Mouse (Mus musculus) neural tube, embryonic 15.5 days (tissue): ENCODE results near the gene Trmt6. TPM values are rescaled to one million over a fixed set of nuclear protein-coding genes. Genes with fewer than 3 reads are reported as not detected.

ENCODE experiments used
- ATAC-seq: fragments of 200-750 bp; cut with Nextera tagmentation; 2 replicates; pipeline ENCODE4 v1.8.0; 2017; ENCODE audit warnings: mild to moderate bottlenecking, moderate TSS enrichment, moderate library complexity; ENCODE audit not compliant: low FRiP score
- H3K27ac ChIP-seq: fragments of 300-500 bp; sonication (generic); replicated peaks from 2 replicates; pipeline ENCODE4 v1.5.1; 2015; ENCODE audit warnings: mild to moderate bottlenecking, inconsistent platforms
- H3K27me3 ChIP-seq: fragments of 300-500 bp; sonication (generic); replicated peaks from 2 replicates; pipeline ENCODE4 v1.6.1; 2015; ENCODE audit warnings: inconsistent platforms
- H3K36me3 ChIP-seq: fragments of 300-500 bp; sonication (generic); 2 replicates; pipeline ENCODE4 v1.6.1; 2015; ENCODE audit warnings: inconsistent platforms
- H3K4me1 ChIP-seq: fragments of 300-500 bp; sonication (generic); 2 replicates; pipeline ENCODE4 v1.6.1; 2015; ENCODE audit warnings: inconsistent platforms
- H3K4me2 ChIP-seq: fragments of 300-500 bp; sonication (generic); 2 replicates; pipeline ENCODE4 v1.6.1; 2015; ENCODE audit warnings: inconsistent platforms, mild to moderate bottlenecking, moderate library complexity
- H3K4me3 ChIP-seq: fragments of 300-500 bp; sonication (generic); replicated peaks from 2 replicates; pipeline ENCODE4 v1.5.1; 2015; ENCODE audit warnings: mild to moderate bottlenecking, inconsistent platforms
- H3K9ac ChIP-seq: fragments of 300-500 bp; sonication (generic); replicated peaks from 2 replicates; pipeline ENCODE4 v1.6.1; 2015; ENCODE audit warnings: mild to moderate bottlenecking, inconsistent platforms
- H3K9me3 ChIP-seq: fragments of 300-500 bp; sonication (generic); replicated peaks from 2 replicates; pipeline ENCODE4 v1.6.1; 2016; ENCODE audit warnings: inconsistent platforms
- WGBS: fragments of 180-500 bp; shearing (Covaris S2); methylation state at CpG from one replicate; pipeline ENCODE4 v1.1.7; 2015; ENCODE audit warnings: mixed read lengths; 5-methylcytosine and 5-hydroxymethylcytosine counted together
- polyA plus RNA-seq: library from polyadenylated mRNA; unstranded; fragments of >200 nt; fragmentation: Nextera tagmentation; extraction: Ambion mirVana; gene quantifications from 2 replicates; pipeline ENCODE4 v1.2.1, GENCODE M21; 2015

Gene Trmt6
- polyA plus RNA-seq = 19.4 and 20.9 TPM in 2 replicates

- Histone ChIP-seq H3K27ac (peak within 1 kb of the TSS; percentile 38; the same call in 1 of the 2 replicates), H3K4me2 (peak within 1 kb of the TSS; percentile 79), H3K27me3 (no peaks in the 10 kb centered on the region), H3K36me3 (peaks cover 12% of the 10 kb centered on the region), H3K4me1 (peaks cover 21% of the 10 kb centered on the region), H3K4me3 (peak within 1 kb of the TSS; percentile 61), H3K9me3 (no peaks in the 10 kb centered on the region), H3K9ac (peak within 1 kb of the TSS; percentile 57)
- under 1% methylated on average over 59 of the region's 59 CpGs for WGBS
- peak; percentile 100 for ATAC-seq
These were observed at the start of gene Trmt6, which contains the start of gene Mcm8 for GRCm38 (mm10) chr2:132815608-132816314. Trmt6 (minus strand) TSS chr2:132816055. Mcm8 (plus strand) TSS chr2:132816141.

- WGBS = 98% methylated on average over 2 of the region's 2 CpGs
- H3K9ac ChIP-seq = no peak overlapping the region
- H3K9me3 ChIP-seq = no peaks in the 10 kb centered on the region
- H3K4me2 ChIP-seq = no peak overlapping the region
- ATAC-seq = no peak
- no peak overlapping the region for H3K4me3 ChIP-seq
- no peaks in the 10 kb centered on the region for H3K4me1 ChIP-seq
- peaks cover 26% of the 10 kb centered on the region for H3K36me3 ChIP-seq
- no peak overlapping the region for H3K27ac ChIP-seq
- no peaks in the 10 kb centered on the region for H3K27me3 ChIP-seq
These were observed 47.5 kb upstream of the Trmt6 start for GRCm38 (mm10) chr2:132863325-132863724.

- Histone ChIP-seq H3K27me3 (no peaks in the 10 kb centered on the region), H3K9ac (no peak overlapping the region), H3K4me3 (no peak overlapping the region), H3K9me3 (no peaks in the 10 kb centered on the region), H3K4me2 (no peak overlapping the region), H3K4me1 (no peaks in the 10 kb centered on the region), H3K36me3 (peaks cover 19% of the 10 kb centered on the region), H3K27ac (no peak overlapping the region)
- WGBS = 94% methylated on average over 2 of the region's 2 CpGs
- ATAC-seq = no peak
These were observed 45.6 kb upstream of the Trmt6 start for GRCm38 (mm10) chr2:132861456-132861855.

GRCm38 (mm10) chr2:132860435-132860834, 44.6 kb upstream of the Trmt6 start:
- no peaks in the 10 kb centered on the region for H3K9me3 ChIP-seq
- H3K27me3 ChIP-seq = no peaks in the 10 kb centered on the region
- no peaks in the 10 kb centered on the region for H3K4me1 ChIP-seq
- H3K27ac ChIP-seq = no peak overlapping the region
- H3K36me3 ChIP-seq = peaks cover 13% of the 10 kb centered on the region
- no peak overlapping the region for H3K4me3 ChIP-seq
- H3K9ac ChIP-seq = no peak overlapping the region
- H3K4me2 ChIP-seq = no peak overlapping the region
- ATAC-seq = no peak

GRCm38 (mm10) chr2:132856333-132856732, 40.5 kb upstream of the Trmt6 start:
- no peaks in the 10 kb centered on the region for H3K4me1 ChIP-seq
- H3K4me3 ChIP-seq = no peak overlapping the region
- no peak for ATAC-seq
- H3K9me3 ChIP-seq = no peaks in the 10 kb centered on the region
- no peaks in the 10 kb centered on the region for H3K27me3 ChIP-seq
- H3K4me2 ChIP-seq = no peak overlapping the region
- H3K36me3 ChIP-seq = peaks cover 20% of the 10 kb centered on the region
- H3K27ac ChIP-seq = no peak overlapping the region
- H3K9ac ChIP-seq = no peak overlapping the region
- 78% methylated on average over 5 of the region's 5 CpGs for WGBS

- peaks cover 11% of the 10 kb centered on the region for H3K4me1 ChIP-seq
- H3K27ac ChIP-seq = no peak overlapping the region
- 94% methylated on average over 1 of the region's 1 CpGs for WGBS
- peaks cover 33% of the 10 kb centered on the region for H3K36me3 ChIP-seq
- ATAC-seq = no peak
- no peaks in the 10 kb centered on the region for H3K9me3 ChIP-seq
- H3K4me2 ChIP-seq = no peak overlapping the region
- no peak overlapping the region for H3K9ac ChIP-seq
- no peak overlapping the region for H3K4me3 ChIP-seq
- H3K27me3 ChIP-seq = no peaks in the 10 kb centered on the region
These were observed 37.2 kb upstream of the Trmt6 start for GRCm38 (mm10) chr2:132853051-132853450.

GRCm38 (mm10) chr2:132849141-132849540, 33.3 kb upstream of the Trmt6 start:
- peaks cover 31% of the 10 kb centered on the region for H3K36me3 ChIP-seq
- ATAC-seq = no peak
- H3K9ac ChIP-seq = no peak overlapping the region
- no peak overlapping the region for H3K4me3 ChIP-seq
- 80% methylated on average over 6 of the region's 6 CpGs for WGBS
- peaks cover 23% of the 10 kb centered on the region for H3K4me1 ChIP-seq
- H3K27me3 ChIP-seq = no peaks in the 10 kb centered on the region
- no peak overlapping the region for H3K4me2 ChIP-seq
- no peak overlapping the region for H3K27ac ChIP-seq
- no peaks in the 10 kb centered on the region for H3K9me3 ChIP-seq

- H3K4me1 ChIP-seq = peaks cover 23% of the 10 kb centered on the region
- WGBS = 91% methylated on average over 4 of the region's 4 CpGs
- H3K9ac ChIP-seq = no peak overlapping the region
- H3K36me3 ChIP-seq = peaks cover 30% of the 10 kb centered on the region
- no peak for ATAC-seq
- no peak overlapping the region for H3K27ac ChIP-seq
- H3K4me3 ChIP-seq = no peak overlapping the region
- no peaks in the 10 kb centered on the region for H3K9me3 ChIP-seq
- peak overlapping the region; percentile 75 for H3K4me2 ChIP-seq
- no peaks in the 10 kb centered on the region for H3K27me3 ChIP-seq
These were observed 32.5 kb upstream of the Trmt6 start for GRCm38 (mm10) chr2:132848361-132848760.

GRCm38 (mm10) chr2:132847581-132847980, 31.7 kb upstream of the Trmt6 start:
- Histone ChIP-seq H3K4me2 (peak overlapping the region; percentile 75), H3K27me3 (no peaks in the 10 kb centered on the region), H3K4me3 (peak overlapping the region; percentile 98), H3K27ac (no peak overlapping the region), H3K36me3 (peaks cover 24% of the 10 kb centered on the region), H3K9me3 (no peaks in the 10 kb centered on the region), H3K9ac (peak overlapping the region; percentile 88), H3K4me1 (peaks cover 23% of the 10 kb centered on the region)
- ATAC-seq = no peak
- WGBS = 22% methylated on average over 7 of the region's 7 CpGs

- Histone ChIP-seq H3K4me1 (peaks cover 23% of the 10 kb centered on the region), H3K27ac (peak within 1 kb of the TSS; percentile 90), H3K9me3 (no peaks in the 10 kb centered on the region), H3K27me3 (no peaks in the 10 kb centered on the region), H3K4me3 (peak within 1 kb of the TSS; percentile 98), H3K9ac (peak within 1 kb of the TSS; percentile 88), H3K36me3 (peaks cover 17% of the 10 kb centered on the region), H3K4me2 (peak within 1 kb of the TSS; percentile 75)
- WGBS = under 1% methylated on average over 81 of the region's 96 CpGs
- ATAC-seq = peak; percentile 93
These were observed 30.8 kb upstream of the Trmt6 start, which contains the start of gene Crls1 for GRCm38 (mm10) chr2:132846407-132847358. Crls1 (plus strand) TSS chr2:132846666.

- no peak for ATAC-seq
- H3K4me3 ChIP-seq = no peak overlapping the region
- no peak overlapping the region for H3K27ac ChIP-seq
- no peaks in the 10 kb centered on the region for H3K9me3 ChIP-seq
- H3K27me3 ChIP-seq = no peaks in the 10 kb centered on the region
- no peaks in the 10 kb centered on the region for H3K36me3 ChIP-seq
- H3K4me1 ChIP-seq = no peaks in the 10 kb centered on the region
- WGBS = 87% methylated on average over 4 of the region's 4 CpGs
- H3K9ac ChIP-seq = no peak overlapping the region
- H3K4me2 ChIP-seq = no peak overlapping the region
These were observed 25.2 kb upstream of the Trmt6 start for GRCm38 (mm10) chr2:132841071-132841470.
